Mouse (Mus musculus) gastrocnemius, postnatal 4 days (tissue): ENCODE results near the gene Bnip3. TPM values are rescaled to one million over a fixed set of nuclear protein-coding genes. Genes with fewer than 3 reads are reported as not detected.

Source experiments
- DNase-seq, 2 experiments: peaks; one replicate each; pipeline ENCODE4 v3.0.0; 2021 to 2022; ENCODE audit warnings: low spot score in 2 of 2, mixed read lengths in 2 of 2
- total RNA-seq, 2 experiments: library from RNA; stranded (reverse); gene quantifications; 2 replicates each; pipeline ENCODE4 v1.2.3; 2021

Bnip3 gene
- total RNA-seq, 2 experiments from 2014 or later = 51.8 to 58.6 TPM

- peak in 1 of 2 experiments; percentile 19 for DNase-seq
These were observed 2.3 kb downstream of the Bnip3 start for GRCm38 (mm10) chr7:138907043-138907442.

DNA sequence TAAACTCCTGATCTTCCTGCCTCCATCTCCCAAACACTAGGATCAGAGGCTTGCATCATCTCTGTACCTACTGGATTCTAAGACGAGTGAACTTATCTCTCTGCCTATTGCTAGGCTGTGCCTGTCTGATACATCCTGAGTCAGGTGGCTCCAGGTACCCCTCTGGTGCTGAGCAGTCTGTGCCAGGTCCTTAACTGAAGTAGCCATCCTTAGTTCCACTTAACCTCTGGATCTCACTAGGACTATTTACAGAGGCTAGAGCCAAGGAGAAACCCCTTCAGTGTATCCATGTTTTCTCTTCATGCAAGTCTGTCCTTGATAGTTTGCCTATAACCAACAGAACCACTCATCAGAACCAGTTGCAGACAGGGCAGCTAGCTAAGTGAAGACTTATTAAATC, 2.9 kb downstream of the Bnip3 start:
- no peak for DNase-seq

DNA sequence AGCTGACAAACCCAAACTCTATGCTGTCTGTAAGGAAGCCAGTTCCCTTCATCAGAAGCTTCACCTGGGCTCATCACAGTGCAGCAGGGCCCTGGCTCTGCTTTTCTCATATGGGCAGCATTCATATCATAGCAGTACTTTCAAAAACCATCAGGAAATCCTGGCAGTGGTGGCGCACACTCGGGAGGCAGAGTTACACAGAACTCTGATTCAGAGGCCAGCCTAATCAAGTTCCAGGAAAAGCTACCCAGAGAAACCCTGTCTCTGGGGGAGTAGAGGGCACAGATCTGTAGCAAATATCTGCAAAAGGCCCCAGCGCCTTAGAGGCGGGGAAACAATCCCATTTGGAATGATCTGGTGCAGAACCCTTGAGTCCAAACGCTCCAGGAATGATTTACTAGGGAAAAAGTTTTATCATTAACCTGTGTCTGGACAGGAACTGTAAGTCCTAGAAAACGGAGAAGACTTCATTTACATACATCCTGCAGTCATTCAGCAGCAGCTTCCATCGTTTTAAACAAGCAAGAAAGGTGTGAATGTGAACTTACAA, 5.4 kb downstream of the Bnip3 start:
- DNase-seq = no peak

- DNase-seq = no peak
These were observed 10.6 kb downstream of the Bnip3 start for GRCm38 (mm10) chr7:138898743-138899142.

DNA sequence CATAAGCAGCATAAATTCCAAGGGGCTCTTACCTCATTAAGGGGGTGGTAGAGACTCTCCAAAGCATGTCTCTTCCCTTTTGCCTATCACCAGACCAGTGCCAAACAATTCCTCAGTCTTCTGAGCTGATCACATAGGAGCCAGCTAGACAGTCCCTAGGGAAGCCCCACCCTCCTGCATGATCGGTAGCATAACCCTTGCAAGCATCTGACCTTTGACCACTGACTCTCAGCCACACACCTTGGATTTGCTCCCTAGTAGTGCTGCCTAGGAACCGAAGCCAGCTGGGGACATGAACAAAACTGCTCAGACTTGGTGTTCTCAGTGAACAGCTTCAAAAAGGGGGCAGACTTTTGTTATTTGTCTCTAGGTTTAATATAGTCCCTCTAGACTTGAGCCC, 11.2 kb downstream of the Bnip3 start:
- no peak for DNase-seq

- DNase-seq = no peak
These were observed 23.7 kb downstream of the Bnip3 start for GRCm38 (mm10) chr7:138885365-138886289.

DNA sequence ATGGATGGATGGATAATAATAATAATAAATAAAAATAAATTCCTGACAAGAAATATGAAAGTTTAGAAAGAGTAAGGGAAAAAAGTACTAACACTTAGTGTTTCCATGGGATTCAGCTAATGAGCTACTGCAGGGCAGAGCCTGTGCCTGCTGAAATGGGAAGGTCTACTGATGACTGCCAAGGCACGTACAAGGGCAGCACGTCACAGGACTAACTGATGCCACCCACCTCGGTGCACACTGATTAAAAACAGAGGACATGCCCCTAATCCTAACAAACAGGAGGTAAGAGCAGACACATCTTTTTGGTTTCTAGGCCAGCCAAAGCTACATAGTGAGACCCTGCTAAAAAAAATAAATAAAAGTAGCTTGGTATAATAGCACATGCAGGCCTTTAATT, 25.6 kb downstream of the Bnip3 start:
- DNase-seq = no peak

DNA sequence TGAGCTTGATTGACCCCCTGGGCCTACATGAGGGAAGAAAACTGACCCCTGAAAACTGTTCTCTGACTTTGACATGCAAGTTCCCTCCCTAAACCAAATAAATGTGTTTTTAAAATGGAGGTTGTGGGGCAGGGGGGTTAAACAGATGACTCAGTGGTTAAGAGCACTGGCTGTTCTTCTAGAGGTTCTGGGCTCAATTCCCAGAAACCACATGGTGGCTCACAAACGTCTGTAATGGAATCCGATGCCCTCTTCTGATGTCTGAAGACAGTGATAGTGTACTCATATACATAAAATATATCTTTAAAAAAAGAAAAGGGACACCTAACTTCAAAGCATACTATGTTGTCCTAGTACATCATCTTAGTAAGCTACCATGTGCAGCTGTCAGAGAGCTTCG, 34.3 kb downstream of the Bnip3 start:
- DNase-seq = no peak

GRCm38 (mm10) chr7:138872956-138873355, 36.4 kb downstream of the Bnip3 start:
- DNase-seq = no peak

- no peak for DNase-seq
These were observed 41.0 kb downstream of the Bnip3 start for GRCm38 (mm10) chr7:138868316-138868715.

DNA sequence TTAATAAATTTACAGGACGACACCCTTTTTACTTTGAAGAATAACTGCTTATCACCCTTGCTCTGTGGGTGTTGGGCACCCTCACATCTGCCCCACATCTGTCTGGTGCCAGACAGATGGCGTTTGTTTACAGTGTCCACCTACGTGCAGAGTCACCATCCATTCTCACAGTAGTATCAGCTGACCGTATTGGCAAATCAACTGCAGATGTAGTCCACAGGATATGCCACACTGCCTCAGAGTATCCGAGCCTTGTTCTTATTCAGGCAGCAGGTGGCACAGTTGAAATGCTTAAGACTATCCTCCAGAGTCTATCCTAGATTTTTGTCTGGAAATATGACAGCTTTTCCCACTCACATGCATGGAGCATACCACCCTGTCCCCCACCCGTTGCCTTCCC, 42.0 kb downstream of the Bnip3 start:
- DNase-seq = no peak

GRCm38 (mm10) chr7:138864776-138865175, 44.5 kb downstream of the Bnip3 start:
- no peak for DNase-seq

DNA sequence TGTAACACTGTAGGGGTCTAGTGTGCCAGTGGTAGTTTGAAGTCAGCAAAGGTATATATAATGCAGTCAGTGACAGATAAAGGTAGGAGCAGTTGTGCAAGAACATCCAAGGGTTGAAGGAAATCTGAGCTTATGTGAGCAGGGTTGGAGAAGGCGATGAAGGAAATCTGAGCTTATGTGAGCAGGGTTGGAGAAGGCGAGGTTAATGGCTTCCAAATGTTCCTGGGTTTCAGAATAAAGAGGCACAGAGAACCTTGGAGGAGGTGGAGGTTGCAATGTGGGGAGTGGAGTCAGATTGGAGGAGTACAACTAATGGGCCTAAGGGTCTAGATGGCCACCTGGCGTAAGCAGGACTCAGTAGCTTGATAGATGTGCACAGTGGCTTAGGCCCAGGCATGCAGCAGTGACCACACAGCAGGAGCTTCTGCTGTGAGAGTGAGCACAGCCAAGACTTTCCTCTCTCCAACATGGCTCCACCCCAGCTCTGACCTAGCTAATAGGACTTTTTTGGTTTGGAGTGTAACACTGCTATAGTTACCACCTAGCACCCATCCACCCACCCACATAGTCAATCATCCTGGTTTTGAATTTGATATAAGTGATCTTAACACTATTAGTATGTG, 45.3 kb downstream of the Bnip3 start:
- no peak for DNase-seq

GRCm38 (mm10) chr7:138856670-138857069, 52.6 kb downstream of the Bnip3 start:
- DNase-seq = no peak

DNA sequence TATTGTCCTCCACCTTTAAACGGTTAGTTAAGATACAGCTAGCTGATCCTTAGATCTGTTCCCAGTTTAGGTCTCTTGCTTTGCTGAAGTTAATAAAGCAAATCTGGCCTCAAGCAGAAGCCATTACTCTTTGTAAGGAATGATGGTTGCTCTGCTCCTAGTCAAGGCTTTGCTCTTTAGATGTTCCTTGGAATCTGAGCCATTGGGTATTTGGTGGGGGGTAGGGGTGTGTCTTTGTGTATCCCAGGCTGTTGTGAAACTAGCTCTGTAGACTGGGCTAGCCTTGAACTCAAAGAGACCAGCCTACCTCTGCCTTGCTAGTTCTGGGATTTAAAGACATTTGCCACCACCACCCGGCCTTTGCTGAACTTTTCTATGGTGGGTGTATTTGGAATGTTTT, 55.1 kb downstream of the Bnip3 start:
- no peak for DNase-seq

DNA sequence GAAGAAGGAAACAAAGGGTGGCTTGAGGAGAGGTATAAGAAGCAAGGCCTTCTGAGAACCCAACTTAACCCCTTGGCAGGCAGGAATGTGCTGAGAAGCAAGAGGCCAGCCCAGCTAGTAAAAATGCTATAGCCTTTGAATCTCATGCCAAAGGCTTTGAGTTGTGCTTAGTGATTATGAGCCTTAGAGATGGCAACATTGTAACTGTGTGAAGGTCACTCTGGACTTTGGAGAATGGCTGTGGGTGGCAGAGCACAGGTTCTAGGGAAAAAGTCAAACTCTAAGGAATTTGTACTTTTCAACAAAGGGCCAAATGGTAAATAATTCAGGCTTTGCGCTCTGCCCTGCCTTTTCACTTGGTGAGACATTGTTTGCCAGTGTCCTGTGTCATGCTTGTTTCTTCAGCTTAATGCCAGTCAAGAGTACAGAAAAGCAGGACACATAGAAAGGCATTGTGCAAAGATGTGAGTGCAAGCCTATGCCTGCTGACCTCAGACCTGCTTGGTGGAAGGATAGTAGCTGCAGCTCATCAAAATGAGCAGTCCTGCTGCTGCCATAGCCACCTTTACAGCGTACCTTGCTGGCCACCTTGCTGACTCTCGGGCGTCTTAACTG, 55.8 kb downstream of the Bnip3 start:
- DNase-seq = no peak

- no peak for DNase-seq
These were observed 59.2 kb downstream of the Bnip3 start for GRCm38 (mm10) chr7:138850083-138850482.

DNA sequence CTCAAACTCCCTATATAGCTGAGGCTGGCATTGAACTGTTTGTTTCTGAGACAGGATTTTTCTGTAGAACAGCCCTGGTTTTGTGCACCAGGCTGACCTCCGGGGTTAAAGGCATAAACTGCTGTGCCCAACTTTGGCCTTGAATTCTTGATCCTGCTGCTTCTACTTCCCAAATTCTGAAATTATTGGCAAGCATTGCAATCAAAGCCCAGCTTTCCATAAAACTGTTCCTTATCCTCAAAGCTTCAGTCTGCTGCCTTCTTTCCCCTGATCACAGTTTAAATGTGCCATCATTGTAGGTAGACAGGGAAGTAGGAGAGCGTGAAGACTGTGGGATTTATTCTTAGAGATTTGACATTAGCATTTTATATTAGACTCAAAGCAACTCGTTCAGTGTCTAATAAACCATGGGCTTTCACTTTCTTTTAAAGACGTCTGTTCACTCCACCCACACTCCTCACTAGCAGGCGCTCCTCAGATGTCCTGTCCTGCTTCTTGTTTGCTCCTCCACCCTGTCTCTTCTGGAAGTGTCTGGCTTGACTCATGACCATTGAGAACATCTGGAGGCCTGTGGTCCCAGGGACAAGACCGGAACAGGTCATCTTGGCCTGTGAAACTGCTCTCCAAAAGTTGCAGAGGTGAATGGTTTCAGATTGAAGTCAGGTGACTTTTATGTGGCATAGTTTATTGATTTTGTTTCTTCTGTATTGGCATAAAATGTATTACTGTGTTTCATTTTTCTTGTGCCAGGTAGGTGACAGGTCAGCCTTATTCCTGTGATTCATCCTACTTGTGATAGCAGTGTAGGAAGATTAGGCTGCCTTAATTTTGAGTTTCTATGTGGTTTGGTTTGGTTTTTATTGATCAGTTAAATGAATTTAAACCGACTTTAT, 61.0 kb downstream of the Bnip3 start:
- DNase-seq = no peak

GRCm38 (mm10) chr7:138847316-138848027, 61.8 kb downstream of the Bnip3 start:
- DNase-seq = no peak

DNA sequence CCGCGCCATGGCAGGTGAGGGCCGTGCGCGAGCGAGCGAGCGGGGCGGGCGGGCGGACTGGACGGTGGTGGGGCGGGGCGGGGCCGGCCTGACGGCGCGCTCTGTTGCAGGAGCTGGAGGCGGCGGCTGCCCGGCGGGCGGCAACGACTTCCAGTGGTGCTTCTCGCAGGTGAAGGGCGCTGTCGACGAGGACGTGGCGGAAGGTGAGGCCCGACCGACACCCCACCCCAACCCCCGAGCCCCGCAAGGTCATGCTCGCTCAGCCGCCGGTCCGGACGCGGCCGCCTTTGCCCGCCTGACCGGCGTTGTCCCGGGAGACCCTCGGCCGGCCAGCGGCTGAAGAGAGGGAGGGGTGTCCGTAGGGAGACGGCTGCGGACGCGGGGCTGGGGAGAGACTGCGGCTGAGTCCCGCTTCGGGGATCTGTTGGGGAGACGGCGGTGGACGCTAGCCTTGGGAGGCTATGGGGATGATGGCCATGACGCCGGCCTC, 62.8 kb downstream of the Bnip3 start:
- DNase-seq = peak in 1 of 2 experiments; percentile 48
